Mouse (Mus musculus) ES-Bruce4 (cell line): ENCODE measurements around the gene Syne1. TPM values are rescaled to one million over a fixed set of nuclear protein-coding genes. Genes with fewer than 3 reads are reported as not detected.

Experiments
- H3K27ac ChIP-seq: 2 replicates; pipeline ENCODE4 v1.5.1; 2012; ENCODE audit warnings: low read length, inconsistent platforms; ENCODE audit not compliant: insufficient read depth
- H3K27me3 ChIP-seq: 2 replicates; pipeline ENCODE4 v1.6.1; 2012; ENCODE audit warnings: mild to moderate bottlenecking, low read length, inconsistent platforms; ENCODE audit not compliant: control insufficient read depth, poor library complexity, insufficient read depth, severe bottlenecking
- H3K36me3 ChIP-seq: 2 replicates; pipeline ENCODE4 v1.6.1; 2012; ENCODE audit warnings: inconsistent platforms, mild to moderate bottlenecking, low read length, moderate library complexity; ENCODE audit not compliant: control insufficient read depth, poor library complexity, insufficient read depth, severe bottlenecking
- H3K4me1 ChIP-seq: one replicate; pipeline ENCODE4 v1.8.1; 2011; ENCODE audit warnings: low read length; ENCODE audit not compliant: control insufficient read depth, insufficient read depth
- H3K4me3 ChIP-seq: 2 replicates; pipeline ENCODE4 v1.5.1; 2011; ENCODE audit warnings: low read depth, mild to moderate bottlenecking, low read length
- H3K9ac ChIP-seq: 2 replicates; pipeline ENCODE4 v1.6.1; 2012; ENCODE audit warnings: low read depth, mild to moderate bottlenecking, inconsistent platforms; ENCODE audit not compliant: poor library complexity, severe bottlenecking
- H3K9me3 ChIP-seq: replicated peaks from 2 replicates; pipeline ENCODE4 v1.6.1; 2012; ENCODE audit warnings: mild to moderate bottlenecking, low read length, inconsistent platforms; ENCODE audit not compliant: control insufficient read depth, poor library complexity, insufficient read depth, severe bottlenecking
- CTCF ChIP-seq: IDR thresholded peaks from one replicate; pipeline ENCODE4 v1.8.1; 2011; ENCODE audit warnings: low read depth, low read length
- EP300 ChIP-seq: IDR thresholded peaks from 2 replicates; pipeline ENCODE4 v1.6.1; 2011; ENCODE audit warnings: low read depth, low read length; ENCODE audit not compliant: insufficient read depth
- POLR2A ChIP-seq: IDR thresholded peaks from one replicate; pipeline ENCODE4 v1.8.1; 2011; ENCODE audit warnings: low read length; ENCODE audit not compliant: insufficient read depth
- polyA plus RNA-seq: library from polyadenylated mRNA; stranded (reverse); fragments of >200 nt; gene quantifications from 2 replicates; pipeline ENCODE4 v1.2.4, GENCODE M21; 2011; ENCODE audit warnings: low read depth; ENCODE audit not compliant: missing spikeins, insufficient read depth, insufficient read length

Syne1 gene
- polyA plus RNA-seq, 1 experiment = 3.2 TPM

DNA sequence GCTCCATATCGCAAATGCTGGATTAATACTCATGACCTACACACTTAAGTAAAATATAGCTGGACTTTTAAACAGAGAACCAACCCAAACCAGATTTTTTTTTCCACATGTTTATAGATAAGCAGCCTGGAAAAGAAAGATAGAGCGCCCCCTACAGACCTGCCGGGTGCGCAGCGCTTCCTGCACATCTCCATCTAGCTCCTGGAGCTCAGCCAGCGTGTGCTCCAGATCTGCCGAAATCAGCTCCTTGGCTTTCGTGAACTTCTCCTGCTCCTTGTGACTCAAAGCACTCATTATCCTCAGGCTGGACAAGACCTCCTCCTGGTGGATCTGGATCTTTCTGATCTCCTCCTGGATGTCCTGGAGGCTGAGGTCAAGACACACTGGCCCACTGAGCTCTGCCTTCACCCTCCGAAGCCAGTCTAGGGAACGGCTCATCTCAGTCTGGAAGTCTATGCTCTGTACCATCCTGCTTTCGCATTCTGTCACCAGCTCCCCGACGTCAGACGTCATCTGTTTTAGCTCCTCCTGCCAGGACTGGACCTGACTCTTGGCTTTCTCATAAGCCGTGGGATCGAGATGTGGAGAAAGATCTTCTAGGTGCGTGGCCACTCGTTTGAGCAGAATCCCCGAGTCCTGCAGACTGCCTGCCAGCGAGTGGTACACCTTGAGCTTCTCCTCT is 323.7 kb downstream of the Syne1 start:
- no peaks in the 10 kb centered on the region for H3K27me3 ChIP-seq
- H3K27ac ChIP-seq = no peak overlapping the region
- H3K9me3 ChIP-seq = no peaks in the 10 kb centered on the region
- no peak overlapping the region for H3K9ac ChIP-seq
- no peaks in the 10 kb centered on the region for H3K36me3 ChIP-seq
- TF ChIP-seq POLR2A (no peak), CTCF (peak; percentile 37)
- no peak overlapping the region for H3K4me3 ChIP-seq
- no peaks in the 10 kb centered on the region for H3K4me1 ChIP-seq

GRCm38 (mm10) chr10:5215943-5216342 is 335.3 kb downstream of the Syne1 start:
- Histone ChIP-seq H3K27me3 (no peaks in the 10 kb centered on the region; the same call in 1 of the 2 replicates), H3K4me3 (no peak overlapping the region), H3K36me3 (no peaks in the 10 kb centered on the region), H3K4me1 (no peaks in the 10 kb centered on the region), H3K9me3 (no peaks in the 10 kb centered on the region), H3K9ac (no peak overlapping the region), H3K27ac (no peak overlapping the region)
- no peak for TF ChIP-seq CTCF
- TF ChIP-seq EP300 = no peak
- no peak for TF ChIP-seq POLR2A

DNA sequence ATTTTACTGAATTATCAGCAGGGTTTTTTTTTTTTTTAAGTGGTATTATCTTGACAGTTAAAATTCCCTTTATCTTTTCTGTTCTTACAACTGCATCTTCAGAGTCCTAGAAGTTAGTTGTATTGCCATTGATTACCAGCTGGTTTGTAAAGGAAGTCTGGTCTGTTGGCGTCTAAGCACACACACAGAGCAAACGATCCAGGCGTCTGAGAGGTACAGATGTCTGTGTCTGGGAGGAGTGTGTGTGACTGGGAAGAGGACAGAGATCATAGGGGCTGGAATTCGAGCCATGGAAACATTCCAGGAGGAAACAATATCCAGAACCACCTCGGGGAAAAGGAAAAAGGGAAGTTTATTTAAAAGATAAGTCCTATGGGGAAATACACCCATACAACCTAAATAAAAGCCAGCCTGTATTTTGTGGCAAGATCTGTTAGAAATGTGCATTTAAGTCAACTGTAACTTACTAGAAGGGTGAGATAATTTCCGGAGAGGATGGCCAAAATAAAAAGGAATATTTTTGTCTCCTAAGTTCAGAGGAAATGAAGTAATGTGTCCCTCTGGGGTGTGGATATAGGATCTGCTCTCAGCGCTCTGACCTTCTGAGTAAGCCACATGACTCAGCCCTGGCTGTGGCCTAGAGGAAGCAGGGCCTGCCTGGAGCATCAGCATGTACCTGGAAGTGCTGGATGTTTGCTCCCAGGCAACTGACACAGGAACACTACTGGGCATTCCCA is 343.2 kb downstream of the Syne1 start:
- H3K9me3 ChIP-seq = no peaks in the 10 kb centered on the region
- H3K9ac ChIP-seq = no peak overlapping the region
- H3K27ac ChIP-seq = no peak overlapping the region
- H3K4me3 ChIP-seq = no peak overlapping the region
- H3K27me3 ChIP-seq = no peaks in the 10 kb centered on the region; the same call in 1 of the 2 replicates
- H3K4me1 ChIP-seq = no peaks in the 10 kb centered on the region
- H3K36me3 ChIP-seq = no peaks in the 10 kb centered on the region
- TF ChIP-seq POLR2A = no peak
- TF ChIP-seq EP300 = no peak
- no peak for TF ChIP-seq CTCF

GRCm38 (mm10) chr10:5205977-5206376 is 345.3 kb downstream of the Syne1 start:
- TF ChIP-seq POLR2A (no peak), CTCF (no peak), EP300 (no peak)
- Histone ChIP-seq H3K4me3 (no peak overlapping the region), H3K9me3 (no peaks in the 10 kb centered on the region), H3K36me3 (no peaks in the 10 kb centered on the region), H3K4me1 (no peaks in the 10 kb centered on the region), H3K9ac (no peak overlapping the region), H3K27me3 (no peaks in the 10 kb centered on the region), H3K27ac (no peak overlapping the region)

DNA sequence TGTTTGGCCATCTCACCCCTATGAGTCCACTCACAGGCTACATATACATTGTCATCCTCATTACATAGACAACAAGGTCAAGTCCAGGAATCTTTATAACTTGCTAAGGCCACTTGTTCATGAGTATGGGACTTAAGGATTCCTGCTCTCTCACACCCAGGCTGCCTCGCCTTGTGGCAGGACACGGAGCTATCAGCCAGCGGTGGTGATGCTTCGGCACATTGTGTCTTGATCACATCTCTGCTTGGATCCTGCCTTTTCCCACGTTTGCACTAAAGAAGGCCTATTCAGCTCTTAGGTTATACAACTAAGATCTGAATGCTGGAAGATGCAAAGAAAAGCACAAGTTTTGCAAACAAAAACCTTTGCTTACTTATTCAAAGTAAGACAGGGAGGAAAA is 345.7 kb downstream of the Syne1 start:
- Histone ChIP-seq H3K27ac (no peak overlapping the region), H3K27me3 (no peaks in the 10 kb centered on the region), H3K36me3 (no peaks in the 10 kb centered on the region), H3K4me3 (no peak overlapping the region), H3K4me1 (no peaks in the 10 kb centered on the region), H3K9ac (no peak overlapping the region), H3K9me3 (no peaks in the 10 kb centered on the region)
- TF ChIP-seq CTCF (no peak), EP300 (no peak), POLR2A (no peak)

GRCm38 (mm10) chr10:5203837-5204236 is 347.4 kb downstream of the Syne1 start:
- H3K27ac ChIP-seq = no peak overlapping the region
- no peaks in the 10 kb centered on the region for H3K4me1 ChIP-seq
- no peak overlapping the region for H3K4me3 ChIP-seq
- no peaks in the 10 kb centered on the region for H3K27me3 ChIP-seq
- TF ChIP-seq POLR2A (no peak), CTCF (no peak), EP300 (no peak)
- H3K36me3 ChIP-seq = no peaks in the 10 kb centered on the region
- H3K9me3 ChIP-seq = no peaks in the 10 kb centered on the region
- H3K9ac ChIP-seq = no peak overlapping the region
